Mouse (Mus musculus) hindbrain, embryonic 14.5 days (tissue): Measurements from ENCODE around the gene Zfp280d. TPM values are rescaled to one million over a fixed set of nuclear protein-coding genes. Genes with fewer than 3 reads are reported as not detected.

Experiments used
- ATAC-seq: fragments of 200-750 bp; cut with Nextera tagmentation; 2 replicates; pipeline ENCODE4 v1.8.0; 2017; ENCODE audit warnings: moderate number of reproducible peaks, mild to moderate bottlenecking, moderate TSS enrichment, moderate library complexity; ENCODE audit not compliant: low FRiP score
- DNase-seq: peaks from one replicate; pipeline ENCODE4 v3.0.0-alpha.2; 2015; ENCODE audit warnings: low spot score
- H3K27ac ChIP-seq: fragments of 300-500 bp; sonication (generic); 2 replicates; pipeline ENCODE4 v1.5.1; 2014; ENCODE audit warnings: mild to moderate bottlenecking, moderate library complexity
- H3K27me3 ChIP-seq: fragments of 300-500 bp; sonication (generic); 2 replicates; pipeline ENCODE4 v1.6.1; 2014; ENCODE audit warnings: mild to moderate bottlenecking, low read length, mixed read lengths; ENCODE audit not compliant: control insufficient read depth, insufficient read depth
- H3K36me3 ChIP-seq: fragments of 300-500 bp; sonication (generic); replicated peaks from 2 replicates; pipeline ENCODE4 v1.6.1; 2014; ENCODE audit not compliant: control insufficient read depth, insufficient read depth
- H3K4me1 ChIP-seq: fragments of 300-500 bp; sonication (generic); replicated peaks from 2 replicates; pipeline ENCODE4 v1.6.1; 2014; ENCODE audit warnings: antibody characterized with exemption, low read length, mixed read lengths; ENCODE audit not compliant: control insufficient read depth, insufficient read depth
- H3K4me2 ChIP-seq: fragments of 300-500 bp; sonication (generic); replicated peaks from 2 replicates; pipeline ENCODE4 v1.6.1; 2014; ENCODE audit warnings: mild to moderate bottlenecking, moderate library complexity
- H3K4me3 ChIP-seq: fragments of 300-500 bp; sonication (generic); replicated peaks from 2 replicates; pipeline ENCODE4 v1.5.1; 2014; ENCODE audit warnings: mild to moderate bottlenecking, low read length
- H3K9ac ChIP-seq: fragments of 300-500 bp; sonication (generic); 2 replicates; pipeline ENCODE4 v1.6.1; 2014
- H3K9me3 ChIP-seq: fragments of 300-500 bp; sonication (generic); 2 replicates; pipeline ENCODE4 v1.6.1; 2016; ENCODE audit warnings: low read length; ENCODE audit not compliant: control insufficient read depth
- WGBS: fragments of 180-500 bp; shearing (Covaris S2); extraction: QIAGEN DNeasy Blood & Tissue Kit; methylation state at CpG from one replicate; pipeline ENCODE4 v1.1.7; 2014; 5-methylcytosine and 5-hydroxymethylcytosine counted together
- polyA plus RNA-seq: library from polyadenylated mRNA; unstranded; fragments of >200 nt; fragmentation: Nextera tagmentation; extraction: Ambion mirVana; gene quantifications from 2 replicates; pipeline ENCODE4 v1.2.1, GENCODE M21; 2014

Zfp280d gene
- polyA plus RNA-seq, 1 experiment from 2014 or later, result 44.8 TPM

DNA sequence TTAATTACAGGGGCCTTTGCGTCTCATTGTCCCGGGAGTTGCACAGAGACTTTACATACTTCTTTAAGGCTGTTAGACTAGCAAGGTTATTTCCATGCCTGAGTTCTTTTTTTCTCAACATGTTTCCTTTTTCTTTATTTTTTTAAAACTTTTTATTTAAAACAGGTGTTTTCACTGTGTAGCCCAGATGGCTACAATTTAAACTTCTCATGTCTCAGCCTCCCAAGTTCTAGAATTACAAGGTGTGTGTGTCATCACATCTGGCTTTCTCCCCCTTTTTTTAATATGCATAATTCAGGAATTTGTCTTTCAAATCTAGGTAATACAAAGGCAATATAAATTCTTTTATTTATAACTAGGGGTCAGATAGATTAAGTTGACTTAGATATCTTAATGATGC lies 58.6 kb downstream of the Zfp280d start:
- DNase-seq, result no peak
- no peak for ATAC-seq
- Histone ChIP-seq H3K4me1 (no peaks in the 10 kb centered on the region), H3K27me3 (no peaks in the 10 kb centered on the region), H3K9ac (no peak overlapping the region), H3K9me3 (no peaks in the 10 kb centered on the region), H3K27ac (no peak overlapping the region), H3K4me3 (no peak overlapping the region), H3K36me3 (peaks cover 48% of the 10 kb centered on the region), H3K4me2 (no peak overlapping the region)
- WGBS, result 93% methylated on average over 2 of the region's 2 CpGs

DNA sequence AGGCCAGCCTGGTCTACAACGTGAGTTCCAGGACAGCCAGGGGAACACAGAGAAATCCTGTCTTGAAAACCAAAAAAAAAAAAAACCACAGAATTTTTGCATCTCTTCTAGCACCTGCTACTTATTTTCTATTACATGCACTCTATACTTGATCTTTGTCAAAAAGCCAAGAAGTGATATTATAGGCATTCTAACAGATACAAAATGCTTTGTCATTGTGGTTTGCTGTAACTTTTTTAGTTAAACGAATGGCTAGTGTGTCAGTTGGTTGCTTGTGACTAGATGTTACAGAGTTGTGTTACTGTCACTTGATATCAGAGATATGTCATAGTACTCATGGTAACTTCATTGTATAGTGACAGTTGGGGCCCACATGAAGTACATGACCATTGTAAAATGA lies 61.4 kb downstream of the Zfp280d start:
- H3K9me3 ChIP-seq, result no peaks in the 10 kb centered on the region
- peaks cover 47% of the 10 kb centered on the region for H3K36me3 ChIP-seq
- DNase-seq, result no peak
- H3K27me3 ChIP-seq, result no peaks in the 10 kb centered on the region
- H3K4me1 ChIP-seq, result no peaks in the 10 kb centered on the region
- H3K27ac ChIP-seq, result no peak overlapping the region
- 89% methylated on average over 2 of the region's 2 CpGs for WGBS
- no peak overlapping the region for H3K9ac ChIP-seq
- no peak overlapping the region for H3K4me3 ChIP-seq
- H3K4me2 ChIP-seq, result no peak overlapping the region
- ATAC-seq, result no peak

DNA sequence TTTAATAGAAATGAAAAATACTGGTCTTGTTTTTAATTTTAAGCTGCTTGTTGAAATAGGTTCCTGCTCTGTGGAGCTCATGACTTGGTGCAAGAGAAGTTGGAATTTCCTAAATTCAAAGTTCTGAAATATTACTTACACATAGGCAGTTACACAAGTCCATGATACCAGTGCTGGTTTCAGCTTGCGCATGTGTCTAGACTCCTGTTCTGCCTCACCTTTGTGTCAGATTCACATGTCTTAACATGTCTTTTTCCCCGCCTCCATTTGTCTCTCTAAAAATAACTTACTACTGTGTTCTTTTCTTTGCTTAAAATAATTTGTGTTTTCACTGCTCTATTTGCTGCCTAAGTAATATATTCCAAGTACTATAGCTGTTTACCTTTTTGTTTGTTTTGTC lies 64.5 kb downstream of the Zfp280d start:
- Histone ChIP-seq H3K4me1 (no peaks in the 10 kb centered on the region), H3K4me2 (no peak overlapping the region), H3K27me3 (no peaks in the 10 kb centered on the region), H3K9ac (no peak overlapping the region), H3K4me3 (no peak overlapping the region), H3K27ac (no peak overlapping the region), H3K36me3 (peaks cover 37% of the 10 kb centered on the region), H3K9me3 (no peaks in the 10 kb centered on the region)
- ATAC-seq, result no peak
- DNase-seq, result no peak
- 100% methylated on average over 2 of the region's 2 CpGs for WGBS

DNA sequence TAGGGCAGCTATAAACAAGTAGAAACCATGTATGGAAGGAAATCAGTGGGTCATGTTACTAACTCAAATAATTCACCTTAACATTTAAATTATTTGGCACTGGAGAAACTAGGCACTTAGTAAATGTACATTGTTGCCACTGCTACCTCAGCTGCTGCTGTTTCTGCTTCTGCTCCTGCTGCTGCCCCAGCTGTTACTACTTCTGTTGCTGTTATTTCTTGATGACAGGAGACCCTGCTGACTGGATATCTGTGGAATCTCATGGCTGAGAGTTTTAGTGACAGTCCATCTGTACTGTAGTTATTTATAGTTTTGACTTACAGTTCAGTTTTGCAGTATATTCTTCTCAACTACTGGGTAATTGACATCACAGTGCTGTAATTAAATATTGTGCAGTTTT lies 69.2 kb downstream of the Zfp280d start:
- no peaks in the 10 kb centered on the region for H3K27me3 ChIP-seq
- DNase-seq, result peak; percentile 38
- ATAC-seq, result no peak

DNA sequence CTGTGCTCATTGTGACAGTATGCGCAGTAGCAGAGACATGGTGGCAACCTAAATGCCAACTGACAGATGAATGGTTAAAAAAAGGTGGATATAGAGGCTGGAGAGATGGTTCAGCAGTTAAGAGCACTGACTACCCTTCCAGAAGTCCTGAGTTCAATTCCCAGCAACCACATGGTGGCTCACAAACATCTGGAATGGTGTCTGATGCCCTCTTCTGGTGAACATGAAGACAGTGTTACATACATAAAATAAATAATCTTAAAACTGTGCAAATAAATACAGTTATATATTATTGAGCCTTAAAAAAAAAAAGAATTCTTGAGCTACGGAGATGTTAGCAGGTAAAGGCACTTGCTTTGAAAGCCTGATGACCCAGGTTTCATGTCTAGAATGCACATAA lies 97.7 kb downstream of the Zfp280d start:
- ATAC-seq, result no peak
- Histone ChIP-seq H3K27me3 (no peaks in the 10 kb centered on the region), H3K4me1 (no peaks in the 10 kb centered on the region), H3K27ac (no peak overlapping the region), H3K4me2 (no peak overlapping the region), H3K9me3 (no peaks in the 10 kb centered on the region), H3K9ac (no peak overlapping the region), H3K36me3 (no peaks in the 10 kb centered on the region; the same call in 1 of the 2 replicates), H3K4me3 (no peak overlapping the region)
- DNase-seq, result no peak
- WGBS, result 98% methylated on average over 2 of the region's 2 CpGs

More for the DNA sequence above, 69.2 kb downstream of the Zfp280d start:
- no peak overlapping the region for H3K27ac ChIP-seq
- H3K9me3 ChIP-seq, result no peaks in the 10 kb centered on the region
- no peak overlapping the region for H3K9ac ChIP-seq
- H3K4me1 ChIP-seq, result no peaks in the 10 kb centered on the region
- H3K4me2 ChIP-seq, result no peak overlapping the region
- H3K36me3 ChIP-seq, result peaks cover 26% of the 10 kb centered on the region
- H3K4me3 ChIP-seq, result no peak overlapping the region

DNA sequence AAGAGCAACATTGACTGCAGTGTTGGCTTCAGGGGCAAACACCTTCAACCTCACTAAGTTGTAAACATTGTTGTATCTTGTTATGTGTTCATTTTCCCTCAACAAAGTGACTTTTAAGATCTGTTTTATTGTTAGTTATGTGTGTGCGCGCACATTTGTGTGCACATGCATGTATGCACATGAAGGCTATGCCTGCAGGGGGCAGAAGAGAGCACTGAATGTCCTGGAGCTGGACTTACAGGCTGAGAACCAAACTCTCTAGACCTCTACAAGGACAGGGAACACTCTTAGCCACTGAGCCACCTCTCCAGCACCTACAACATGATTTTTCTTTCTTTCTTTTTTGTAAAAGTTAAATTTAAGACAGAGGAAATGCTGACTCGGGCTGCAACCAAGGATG lies 99.4 kb downstream of the Zfp280d start:
- Histone ChIP-seq H3K4me2 (no peak overlapping the region), H3K9ac (no peak overlapping the region), H3K9me3 (no peaks in the 10 kb centered on the region), H3K4me3 (no peak overlapping the region), H3K36me3 (no peaks in the 10 kb centered on the region), H3K27me3 (no peaks in the 10 kb centered on the region), H3K27ac (no peak overlapping the region), H3K4me1 (no peaks in the 10 kb centered on the region)
- DNase-seq, result no peak
- WGBS, result 98% methylated on average over 3 of the region's 3 CpGs
- no peak for ATAC-seq

DNA sequence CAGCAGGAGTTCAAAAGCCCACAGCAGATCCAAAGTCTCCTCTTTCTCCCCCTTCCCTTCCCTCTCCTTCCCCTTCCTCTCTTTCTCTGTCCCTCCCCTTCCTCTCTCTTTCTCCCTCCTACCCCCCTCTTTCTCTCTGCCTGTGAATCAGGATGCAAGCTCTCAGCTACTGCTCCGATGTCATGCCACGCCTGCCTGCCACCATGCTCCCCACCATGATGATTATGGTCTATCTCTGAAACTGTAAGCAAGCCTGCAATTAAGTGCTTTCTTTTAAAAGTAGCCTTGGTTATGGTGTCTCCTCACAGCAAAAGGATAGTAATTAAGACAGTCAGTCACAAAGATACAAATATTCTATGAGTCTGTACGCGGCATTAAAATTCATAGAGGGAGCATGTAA lies 100.3 kb downstream of the Zfp280d start:
- ATAC-seq (no peak), DNase-seq (no peak)
- no peak overlapping the region for H3K4me3 ChIP-seq
- no peaks in the 10 kb centered on the region for H3K9me3 ChIP-seq
- H3K27me3 ChIP-seq, result no peaks in the 10 kb centered on the region
- no peak overlapping the region for H3K9ac ChIP-seq
- no peaks in the 10 kb centered on the region for H3K4me1 ChIP-seq
- no peaks in the 10 kb centered on the region for H3K36me3 ChIP-seq
- H3K27ac ChIP-seq, result no peak overlapping the region
- WGBS, result 69% methylated on average over 4 of the region's 4 CpGs
- no peak overlapping the region for H3K4me2 ChIP-seq

DNA sequence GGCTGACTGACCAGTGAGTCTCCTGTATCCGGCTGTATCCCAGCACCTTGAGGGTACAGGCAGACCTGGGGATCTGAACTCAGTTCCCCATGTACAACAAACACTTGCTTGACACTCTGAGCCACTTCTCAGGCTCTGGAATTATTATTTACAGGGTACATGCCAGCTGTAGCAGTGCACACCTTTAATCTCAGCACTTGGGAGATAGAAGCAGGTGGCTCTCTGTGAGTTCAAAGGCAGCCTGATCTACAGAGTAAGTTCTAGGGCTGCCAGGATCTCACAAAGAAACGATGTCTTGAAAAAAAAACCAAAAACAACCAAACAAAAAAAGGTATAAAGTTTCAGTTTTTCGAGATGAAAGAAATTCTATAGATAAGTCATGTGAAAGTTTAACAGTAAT lies 101.0 kb downstream of the Zfp280d start:
- Histone ChIP-seq H3K4me3 (no peak overlapping the region), H3K36me3 (no peaks in the 10 kb centered on the region), H3K9ac (no peak overlapping the region), H3K4me2 (no peak overlapping the region), H3K27ac (no peak overlapping the region), H3K27me3 (no peaks in the 10 kb centered on the region), H3K9me3 (no peaks in the 10 kb centered on the region), H3K4me1 (no peaks in the 10 kb centered on the region)
- WGBS, result 89% methylated on average over 3 of the region's 3 CpGs
- no peak for ATAC-seq
- no peak for DNase-seq

DNA sequence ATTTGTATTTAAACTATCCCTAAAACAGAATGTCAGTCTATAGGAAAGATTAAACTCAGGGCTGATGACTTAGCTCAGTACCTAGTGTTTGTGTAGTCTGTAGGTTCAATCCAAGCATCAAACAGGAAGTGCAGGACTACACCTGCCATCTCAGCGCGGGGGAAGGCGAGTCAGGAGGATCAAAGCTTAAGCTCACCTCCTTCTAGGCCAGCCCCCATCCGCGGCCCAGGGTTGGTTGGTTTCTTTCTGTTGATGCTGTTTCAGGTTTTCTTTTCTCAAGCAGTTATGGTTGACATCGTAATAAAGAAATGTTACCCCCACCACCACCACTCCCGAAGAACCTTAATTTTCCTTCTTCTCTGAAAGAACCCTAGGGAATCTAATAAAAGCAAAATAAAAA lies 111.1 kb downstream of the Zfp280d start:
- Histone ChIP-seq H3K9ac (no peak overlapping the region), H3K4me2 (no peak overlapping the region), H3K27ac (no peak overlapping the region), H3K4me3 (no peak overlapping the region), H3K9me3 (no peaks in the 10 kb centered on the region), H3K36me3 (no peaks in the 10 kb centered on the region), H3K4me1 (no peaks in the 10 kb centered on the region; the same call in 1 of the 2 replicates), H3K27me3 (no peaks in the 10 kb centered on the region)
- DNase-seq (no peak), ATAC-seq (no peak)
- WGBS, result 89% methylated on average over 7 of the region's 7 CpGs

DNA sequence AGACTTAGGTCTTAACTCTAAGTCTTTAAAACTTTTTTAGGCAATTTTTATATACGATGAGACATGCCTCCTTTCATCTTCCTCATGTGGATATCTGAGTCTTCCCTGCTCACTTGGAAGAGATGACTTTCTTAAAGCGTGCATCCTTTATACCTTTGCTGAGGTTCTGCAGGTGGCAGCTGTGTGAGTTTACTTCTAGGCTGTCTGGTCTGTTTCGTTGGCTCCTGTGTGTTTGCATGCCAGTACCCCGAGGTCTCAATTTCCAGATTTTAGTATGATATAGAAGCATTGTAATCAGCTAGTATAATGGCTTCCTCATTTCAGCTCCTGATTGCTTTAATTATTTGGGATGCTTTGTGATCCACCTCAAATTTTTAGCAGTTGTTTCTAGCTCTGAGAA lies 114.3 kb downstream of the Zfp280d start:
- no peak overlapping the region for H3K4me2 ChIP-seq
- no peak for ATAC-seq
- WGBS, result 91% methylated on average over 4 of the region's 4 CpGs
- no peaks in the 10 kb centered on the region for H3K27me3 ChIP-seq
- H3K4me1 ChIP-seq, result peaks cover 11% of the 10 kb centered on the region; the same call in 1 of the 2 replicates
- no peaks in the 10 kb centered on the region for H3K9me3 ChIP-seq
- H3K27ac ChIP-seq, result no peak overlapping the region
- DNase-seq, result no peak
- no peak overlapping the region for H3K4me3 ChIP-seq
- no peaks in the 10 kb centered on the region for H3K36me3 ChIP-seq
- H3K9ac ChIP-seq, result no peak overlapping the region
